Mouse (Mus musculus): Measurements from ENCODE around the gene Ugt1a6b. TPM values are rescaled to one million over a fixed set of nuclear protein-coding genes. Genes with fewer than 3 reads are reported as not detected.

Ugt1a6b gene
- total RNA-seq, 2 experiments from 2014 or later = 1.7 to 8.0 TPM

DNA sequence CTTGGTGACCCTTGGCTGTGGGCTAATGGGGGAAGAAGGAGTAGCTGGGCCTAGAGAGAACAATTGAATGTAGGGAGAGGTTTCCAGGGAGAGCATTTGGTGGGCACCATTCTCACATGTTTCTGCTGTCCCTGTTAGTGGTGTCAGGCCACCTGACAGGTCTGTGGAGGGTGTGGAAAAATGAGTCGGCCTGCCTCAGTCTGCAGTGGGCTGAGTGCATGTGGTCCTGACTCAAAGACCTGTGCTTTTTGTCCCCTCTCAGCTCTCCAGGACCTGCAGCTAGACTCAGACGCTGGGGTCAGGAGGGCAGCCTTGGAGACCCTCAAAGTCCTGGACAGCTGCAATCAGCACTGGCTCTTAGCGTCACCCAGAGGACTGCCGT lies 156.6 kb downstream of the Ugt1a6b start:
- DNase-seq (ENCODE audit: low spot score in 2 of 2) = no peak

DNA sequence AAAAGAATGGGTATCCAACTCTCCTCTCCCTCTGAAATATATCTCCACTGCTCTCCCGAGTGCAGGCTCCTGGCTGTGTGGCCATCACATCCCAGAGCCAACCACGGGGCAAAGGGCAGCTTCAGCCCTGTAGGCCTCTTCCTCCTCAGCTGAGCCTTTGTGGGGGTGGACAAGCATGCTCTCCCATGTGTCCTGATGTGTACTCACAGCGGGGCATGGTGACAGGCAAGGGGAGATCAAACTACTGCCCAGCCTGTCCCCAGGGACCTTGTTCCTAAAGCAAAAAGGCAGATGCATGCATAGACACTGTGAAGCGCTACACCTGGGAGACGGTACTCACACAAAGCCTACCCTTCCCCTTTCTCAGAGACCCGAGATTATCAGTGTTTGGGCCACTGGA lies 157.1 kb downstream of the Ugt1a6b start:
- DNase-seq (ENCODE audit: low spot score in 2 of 2) = no peak

DNA sequence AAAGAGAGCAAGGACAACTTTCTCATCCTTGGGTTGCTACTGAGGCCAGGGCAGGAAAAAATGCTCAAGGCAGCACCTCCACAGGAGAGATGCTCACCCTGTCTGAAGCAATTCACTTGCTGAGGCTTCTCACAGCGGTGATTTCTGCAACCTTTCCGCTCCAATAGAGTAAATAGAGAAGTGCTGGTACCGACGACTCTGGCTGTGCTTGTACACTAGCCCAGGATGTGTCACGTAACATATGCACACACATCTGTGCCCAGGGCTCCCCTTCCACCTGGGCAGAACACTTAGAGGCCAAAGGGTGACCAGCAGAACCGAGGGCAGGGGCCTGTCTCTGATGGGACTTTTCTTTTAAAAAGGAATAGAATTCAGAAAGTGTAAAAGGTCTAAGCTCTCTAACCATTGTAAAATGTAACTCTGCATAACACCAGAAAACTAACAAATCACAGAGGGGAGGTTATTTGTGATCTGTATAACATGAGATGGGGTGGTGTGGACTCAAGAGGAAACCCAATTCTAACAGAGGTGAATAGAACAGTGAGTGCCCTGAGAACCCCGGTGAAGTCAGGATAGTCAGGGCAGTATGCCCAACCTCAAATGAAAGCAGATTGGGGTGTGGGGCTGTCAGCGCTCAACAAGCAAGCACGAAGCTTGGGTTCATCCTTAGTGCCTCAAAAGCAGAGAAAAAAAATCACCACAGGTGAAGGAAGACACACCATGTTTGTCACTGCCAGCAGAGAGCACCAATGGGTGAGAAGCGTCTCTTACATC lies 157.7 kb downstream of the Ugt1a6b start:
- DNase-seq (ENCODE audit: low spot score in 2 of 2) = no peak

DNA sequence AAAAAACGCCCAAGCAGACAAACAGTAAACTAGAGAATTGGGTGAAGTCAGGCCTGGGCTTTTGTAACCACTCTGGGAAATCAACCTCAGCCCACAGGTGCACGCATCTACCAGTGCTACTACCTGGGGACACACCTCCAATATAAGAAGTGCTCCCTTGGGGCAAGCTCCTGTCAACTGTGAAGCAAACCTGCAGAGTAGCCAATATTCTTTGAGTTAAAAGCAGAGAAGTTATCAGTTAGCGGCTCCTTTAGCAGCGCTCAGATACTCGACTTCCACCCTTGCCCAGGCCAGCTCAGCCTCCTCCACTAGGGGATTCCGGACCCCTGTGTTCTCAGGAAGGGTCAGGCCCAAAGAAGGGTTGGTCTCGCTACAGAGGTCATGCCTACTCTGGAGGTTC lies 158.7 kb downstream of the Ugt1a6b start:
- DNase-seq (ENCODE audit: low spot score in 2 of 2) = no peak

DNA sequence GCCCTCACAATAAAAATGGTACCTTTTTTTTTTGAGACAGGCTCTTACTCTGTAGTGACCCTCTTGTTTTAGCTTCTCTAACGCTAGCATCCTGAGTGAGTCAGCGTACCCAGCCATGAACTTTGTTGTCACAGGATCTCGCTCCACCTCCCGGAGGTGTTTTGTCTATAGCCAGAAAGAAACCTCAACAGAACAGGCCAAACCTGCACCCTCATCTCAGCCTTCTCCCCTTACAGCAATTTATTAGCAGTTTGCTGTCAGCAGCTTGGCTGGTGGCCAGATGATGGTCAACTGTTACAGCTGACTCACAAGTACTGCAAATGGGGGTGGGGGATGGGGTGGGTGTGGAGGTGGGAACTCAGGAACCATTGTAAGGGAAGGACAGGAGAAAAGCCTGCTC lies 159.2 kb downstream of the Ugt1a6b start:
- DNase-seq (ENCODE audit: low spot score in 2 of 2) = no peak

DNA sequence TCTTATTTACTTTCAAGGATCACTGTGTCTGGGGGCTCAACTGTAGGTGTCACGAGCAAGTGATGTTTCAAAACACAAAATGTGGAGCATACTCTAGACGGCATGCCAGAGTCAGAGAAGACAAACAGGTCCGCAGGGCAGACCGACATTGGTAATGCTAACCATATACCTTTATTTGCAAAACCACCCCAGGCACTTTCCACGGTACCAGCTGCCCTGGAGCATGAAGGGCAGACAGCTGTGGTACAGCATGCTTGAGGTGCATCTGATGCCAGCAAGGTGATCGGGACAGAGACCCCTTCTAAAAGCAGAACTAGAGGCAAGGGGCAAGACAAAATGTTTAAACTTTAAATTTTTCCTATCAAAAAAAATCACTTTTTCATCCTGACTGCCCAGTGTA lies 159.9 kb downstream of the Ugt1a6b start:
- DNase-seq (ENCODE audit: low spot score in 2 of 2) = no peak

DNA sequence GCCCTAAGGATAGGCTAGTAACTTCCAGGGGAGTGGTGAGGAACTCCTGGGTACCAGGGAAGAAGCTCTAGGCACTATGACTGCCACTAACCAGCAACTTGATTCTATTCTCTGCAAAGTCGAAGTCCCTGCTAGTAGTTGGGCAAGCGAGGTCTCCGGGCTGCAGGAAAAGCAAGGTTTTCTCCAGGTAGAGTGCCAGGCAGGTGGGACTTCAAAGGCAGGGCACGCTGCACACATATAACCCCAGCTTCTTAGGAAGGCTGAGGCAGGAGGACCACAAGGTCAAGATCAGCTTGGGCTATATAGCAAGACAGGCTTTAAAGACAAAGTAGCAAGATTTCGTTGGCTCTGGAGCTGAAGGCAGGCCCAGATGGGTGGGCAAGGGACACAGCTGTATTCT lies 160.7 kb downstream of the Ugt1a6b start:
- no peak for DNase-seq (ENCODE audit: low spot score in 2 of 2)

DNA sequence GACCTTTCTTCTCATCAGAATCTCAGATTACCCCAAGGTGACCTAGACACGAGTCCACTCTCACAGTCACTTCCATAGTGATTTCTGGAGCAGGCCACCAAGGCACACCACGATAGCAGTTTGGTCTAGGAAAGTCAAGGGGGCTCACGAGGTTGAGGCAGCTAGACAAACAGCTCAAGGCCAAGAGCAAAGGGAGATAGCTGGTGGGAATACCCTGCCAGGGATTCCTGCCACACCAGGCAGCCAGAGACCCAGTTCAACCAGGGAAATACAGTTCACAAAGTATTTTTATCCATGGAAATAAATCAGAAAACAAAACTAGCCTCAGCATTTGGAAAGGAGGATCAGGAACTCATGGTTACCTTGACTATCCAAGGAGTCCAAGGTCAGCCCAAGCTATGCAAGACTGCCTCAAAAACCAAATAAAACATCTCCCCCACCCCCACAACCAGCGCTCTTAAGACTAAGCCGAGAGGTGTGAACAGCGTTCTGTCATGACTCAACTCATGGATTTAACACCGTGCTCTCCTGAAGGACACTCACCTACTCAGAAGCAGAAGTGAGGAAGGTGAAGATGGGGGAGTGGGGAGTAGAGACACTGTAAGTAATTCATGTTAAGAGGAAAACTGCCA lies 161.3 kb downstream of the Ugt1a6b start:
- DNase-seq (ENCODE audit: low spot score in 2 of 2) = no peak

DNA sequence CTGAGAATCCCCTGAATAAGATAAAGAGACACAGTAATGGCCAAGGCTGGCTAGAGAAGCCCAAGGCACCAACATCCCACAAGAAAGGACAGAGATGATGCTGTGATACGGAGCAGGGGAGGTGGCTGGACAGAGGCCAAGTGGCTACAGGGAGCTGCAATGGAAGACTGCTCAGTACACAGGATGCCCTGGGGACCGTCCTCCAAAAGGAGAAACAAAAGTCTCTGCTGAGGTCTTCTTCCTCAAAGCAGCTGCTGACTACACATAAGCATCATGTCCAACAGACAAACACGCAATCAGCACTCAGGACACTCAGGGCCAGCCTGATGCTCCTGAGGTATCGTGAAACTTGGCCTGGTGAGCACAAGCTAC lies 161.8 kb downstream of the Ugt1a6b start:
- no peak for DNase-seq (ENCODE audit: low spot score in 2 of 2)

DNA sequence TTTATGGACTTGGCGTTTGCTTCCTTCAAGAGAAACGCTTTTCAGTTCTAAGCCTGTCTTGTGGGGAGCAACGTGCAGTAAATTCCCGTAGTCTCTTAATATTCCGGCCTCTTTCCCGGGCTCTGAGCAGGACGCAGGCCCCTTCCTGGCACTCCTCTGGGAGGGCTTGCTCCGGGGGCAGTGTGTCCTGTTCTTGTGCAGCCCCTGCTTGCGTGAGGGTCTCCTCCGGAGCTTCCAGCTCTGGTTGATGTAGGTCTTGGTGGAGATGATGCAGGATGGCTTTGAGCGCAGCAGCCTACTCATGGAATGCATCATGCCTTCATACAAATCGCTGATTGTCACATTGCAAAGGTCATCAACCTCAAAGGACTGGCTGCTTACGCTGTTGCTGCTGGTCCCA lies 163.1 kb downstream of the Ugt1a6b start:
- no peak for DNase-seq (ENCODE audit: low spot score in 2 of 2)

DNA sequence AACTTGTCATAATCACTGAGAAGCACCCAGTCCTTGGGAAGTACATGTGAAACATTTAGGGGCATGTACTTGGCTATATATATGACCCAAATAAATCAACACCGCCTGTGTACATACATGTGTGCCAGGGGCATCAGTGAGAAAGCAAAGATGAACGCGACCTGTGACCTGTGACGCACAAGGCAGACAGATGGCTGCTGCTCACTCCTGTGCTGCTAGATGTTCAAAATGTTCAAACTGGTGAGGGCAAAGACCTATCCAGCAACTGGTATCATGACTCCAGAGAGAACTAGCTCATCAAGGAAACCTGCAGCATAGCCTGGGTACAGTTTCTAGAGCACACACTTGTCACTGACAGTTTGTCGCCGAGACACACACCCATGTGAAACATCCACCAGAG lies 164.4 kb downstream of the Ugt1a6b start:
- DNase-seq (ENCODE audit: low spot score in 2 of 2) = no peak

DNA sequence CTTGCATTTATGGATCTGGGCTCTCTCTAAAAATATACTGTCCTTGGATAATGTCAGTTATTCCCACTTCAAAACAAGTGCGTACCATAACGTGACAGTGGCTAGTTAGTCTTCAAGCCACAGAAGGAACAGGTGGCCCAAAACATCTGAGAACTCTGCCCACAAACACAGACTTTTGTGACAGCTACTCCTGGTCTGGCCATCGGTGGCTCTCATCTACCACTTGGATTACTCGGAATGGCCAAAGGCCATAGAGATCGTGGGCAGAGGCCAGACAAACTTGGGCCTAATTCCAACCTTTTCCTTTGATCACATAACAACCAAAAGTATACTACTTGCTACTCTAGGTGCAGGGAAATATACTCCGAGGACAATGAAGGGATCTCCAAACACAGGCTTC lies 165.0 kb downstream of the Ugt1a6b start:
- DNase-seq (ENCODE audit: low spot score in 2 of 2) = no peak

Other genes with a start within 250 kb of the Ugt1a6b start
- 10 to 100 TPM; 63.1 to 64.2 TPM for gene Dgkd, start 250.0 kb upstream of the Ugt1a6b start, total RNA-seq (2021)
- gene Usp40, start 94.7 kb upstream of the Ugt1a6b start, total RNA-seq (2021) = 10 to 100 TPM; 35.7 to 39.6 TPM
- gene Ugt1a10, start 47.9 kb upstream of the Ugt1a6b start, total RNA-seq (2021) = 1 to 10 TPM; 2.8 to 3.2 TPM
- gene Ugt1a9, start 32.5 kb upstream of the Ugt1a6b start, total RNA-seq (2021) = 1 to 10 TPM in 1 of 2 experiments, under 1 TPM in 1; 0.22 to 2.3 TPM
- not detected for gene Ugt1a8, start 15.4 kb upstream of the Ugt1a6b start, total RNA-seq (2021)
- 1 to 10 TPM; 2.1 to 5.4 TPM for gene Ugt1a7c, start 8.2 kb upstream of the Ugt1a6b start, total RNA-seq (2021)
- 1 to 10 TPM; 5.2 to 6.3 TPM for gene Ugt1a6a, start 31.6 kb downstream of the Ugt1a6b start, total RNA-seq (2021)
- gene Ugt1a5, start 62.8 kb downstream of the Ugt1a6b start, total RNA-seq (2021) = under 1 TPM; 0.64 to 0.68 TPM
- 10 to 100 TPM in 1 of 2 experiments, 1 to 10 TPM in 1; 1.0 to 31.4 TPM for gene Ugt1a2, start 97.3 kb downstream of the Ugt1a6b start, total RNA-seq (2021)
- gene Dnajb3, start 102.5 kb downstream of the Ugt1a6b start, total RNA-seq (2021) = 1 to 10 TPM; 3.3 to 4.2 TPM
- gene Ugt1a1, start 108.7 kb downstream of the Ugt1a6b start, total RNA-seq (2021) = 10 to 100 TPM in 1 of 2 experiments, 1 to 10 TPM in 1; 1.5 to 43.6 TPM
- under 1 TPM; 0.20 to 0.42 TPM for gene Mroh2a, start 123.7 kb downstream of the Ugt1a6b start, total RNA-seq (2021)
- gene Hjurp, start 174.4 kb downstream of the Ugt1a6b start, total RNA-seq (2021) = 100 to 1,000 TPM; 124 to 130 TPM
- under 1 TPM in 1 of 2 experiments, not detected in 1; 0.06 TPM for gene Trpm8, start 174.4 kb downstream of the Ugt1a6b start, total RNA-seq (2021)

Data from adrenal gland, postnatal 4 days (tissue).